Mouse (Mus musculus) neural tube, embryonic 15.5 days (tissue): ENCODE data around the gene Arl8b. TPM values are rescaled to one million over a fixed set of nuclear protein-coding genes. Genes with fewer than 3 reads are reported as not detected.
"Not testable (repeated sequence)": the region's sequence is repeated elsewhere in the genome, so short reads cannot be mapped to it uniquely, and the experiment has no call there.

Experiments
- ATAC-seq: fragments of 200-750 bp; cut with Nextera tagmentation; 2 replicates; pipeline ENCODE4 v1.8.0; 2017; ENCODE audit warnings: mild to moderate bottlenecking, moderate TSS enrichment, moderate library complexity; ENCODE audit not compliant: low FRiP score
- H3K27ac ChIP-seq: fragments of 300-500 bp; sonication (generic); replicated peaks from 2 replicates; pipeline ENCODE4 v1.5.1; 2015; ENCODE audit warnings: mild to moderate bottlenecking, inconsistent platforms
- H3K27me3 ChIP-seq: fragments of 300-500 bp; sonication (generic); replicated peaks from 2 replicates; pipeline ENCODE4 v1.6.1; 2015; ENCODE audit warnings: inconsistent platforms
- H3K36me3 ChIP-seq: fragments of 300-500 bp; sonication (generic); 2 replicates; pipeline ENCODE4 v1.6.1; 2015; ENCODE audit warnings: inconsistent platforms
- H3K4me1 ChIP-seq: fragments of 300-500 bp; sonication (generic); 2 replicates; pipeline ENCODE4 v1.6.1; 2015; ENCODE audit warnings: inconsistent platforms
- H3K4me2 ChIP-seq: fragments of 300-500 bp; sonication (generic); 2 replicates; pipeline ENCODE4 v1.6.1; 2015; ENCODE audit warnings: inconsistent platforms, mild to moderate bottlenecking, moderate library complexity
- H3K4me3 ChIP-seq: fragments of 300-500 bp; sonication (generic); replicated peaks from 2 replicates; pipeline ENCODE4 v1.5.1; 2015; ENCODE audit warnings: mild to moderate bottlenecking, inconsistent platforms
- H3K9ac ChIP-seq: fragments of 300-500 bp; sonication (generic); replicated peaks from 2 replicates; pipeline ENCODE4 v1.6.1; 2015; ENCODE audit warnings: mild to moderate bottlenecking, inconsistent platforms
- H3K9me3 ChIP-seq: fragments of 300-500 bp; sonication (generic); replicated peaks from 2 replicates; pipeline ENCODE4 v1.6.1; 2016; ENCODE audit warnings: inconsistent platforms
- WGBS: fragments of 180-500 bp; shearing (Covaris S2); methylation state at CpG from one replicate; pipeline ENCODE4 v1.1.7; 2015; ENCODE audit warnings: mixed read lengths; 5-methylcytosine and 5-hydroxymethylcytosine counted together
- polyA plus RNA-seq: library from polyadenylated mRNA; unstranded; fragments of >200 nt; fragmentation: Nextera tagmentation; extraction: Ambion mirVana; gene quantifications from 2 replicates; pipeline ENCODE4 v1.2.1, GENCODE M21; 2015

Arl8b gene
- polyA plus RNA-seq, 1 experiment from 2014 or later: 117 TPM

DNA sequence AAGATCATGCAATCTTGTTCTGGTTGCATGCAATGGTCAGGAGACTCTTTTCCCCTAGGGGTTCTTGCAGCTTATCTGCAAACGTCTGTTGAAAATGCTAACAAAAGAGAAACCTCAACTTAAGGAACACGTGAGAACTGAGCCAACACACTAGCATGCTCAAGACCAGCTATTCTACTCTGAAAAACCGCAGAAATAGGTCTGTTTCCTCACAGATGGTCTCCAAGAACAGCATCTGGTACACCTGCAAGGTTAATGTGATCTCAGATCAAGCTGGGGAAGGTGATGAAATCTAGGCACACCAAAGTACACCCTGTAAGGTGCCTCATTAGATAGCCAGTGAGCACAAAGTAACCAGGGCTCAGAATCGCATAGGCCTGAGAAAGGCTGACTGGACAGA is 56.5 kb downstream of the Arl8b start:
- no peak for ATAC-seq
- 93% methylated on average over 4 of the region's 4 CpGs for WGBS
- no peak overlapping the region for H3K9ac ChIP-seq
- no peaks in the 10 kb centered on the region for H3K9me3 ChIP-seq
- H3K4me1 ChIP-seq: no peaks in the 10 kb centered on the region
- no peak overlapping the region for H3K4me2 ChIP-seq
- H3K27ac ChIP-seq: no peak overlapping the region
- H3K4me3 ChIP-seq: no peak overlapping the region
- peaks cover 24% of the 10 kb centered on the region for H3K36me3 ChIP-seq
- no peaks in the 10 kb centered on the region for H3K27me3 ChIP-seq

DNA sequence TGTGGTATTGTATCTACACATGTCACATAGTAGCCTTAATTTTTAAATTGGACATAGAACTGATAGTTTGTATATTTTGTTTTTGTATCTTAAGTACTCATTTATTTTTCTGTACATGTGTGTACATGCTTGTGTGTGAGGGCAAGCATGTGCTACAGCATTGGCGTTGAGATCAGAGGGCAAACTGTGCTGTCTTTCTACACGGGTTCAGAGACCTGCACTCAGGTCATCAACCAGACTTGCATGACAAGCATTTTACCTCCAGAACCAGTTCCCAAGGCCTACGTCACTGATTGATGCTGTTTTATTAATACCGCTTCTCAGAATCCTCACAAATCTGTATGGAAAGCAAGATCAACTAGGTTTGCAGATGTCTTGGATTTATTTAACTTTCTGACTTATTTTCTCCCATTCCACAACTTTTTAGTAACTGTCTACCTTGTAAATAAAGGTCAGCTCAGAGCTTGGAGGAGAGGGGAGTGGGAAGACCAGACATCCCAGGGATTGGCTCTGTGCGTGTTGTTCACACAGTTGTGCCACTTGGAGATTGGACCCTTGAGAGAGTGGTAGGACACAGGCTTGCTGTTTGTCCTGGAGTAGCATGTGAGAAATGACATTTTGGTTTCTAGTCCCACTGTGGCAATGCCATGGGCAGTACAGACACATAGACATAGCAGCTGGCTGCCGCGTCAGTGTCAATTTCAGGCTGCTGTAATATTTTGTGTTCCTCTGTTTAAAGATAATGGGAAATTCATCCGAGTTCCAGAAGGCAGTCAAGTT is 58.2 kb downstream of the Arl8b start:
- Histone ChIP-seq H3K4me1 (no peaks in the 10 kb centered on the region), H3K9me3 (no peaks in the 10 kb centered on the region), H3K4me3 (no peak overlapping the region), H3K36me3 (peaks cover 29% of the 10 kb centered on the region), H3K27me3 (no peaks in the 10 kb centered on the region), H3K9ac (no peak overlapping the region), H3K4me2 (no peak overlapping the region), H3K27ac (no peak overlapping the region)
- 97% methylated on average over 8 of the region's 8 CpGs for WGBS
- no peak for ATAC-seq

- ATAC-seq: no peak
- H3K27me3 ChIP-seq: no peaks in the 10 kb centered on the region
- no peak overlapping the region for H3K27ac ChIP-seq
- 20% methylated on average over 1 of the region's 1 CpGs for WGBS
- no peak overlapping the region for H3K4me3 ChIP-seq
- H3K9ac ChIP-seq: no peak overlapping the region
- H3K4me1 ChIP-seq: no peaks in the 10 kb centered on the region
- peaks cover 25% of the 10 kb centered on the region for H3K36me3 ChIP-seq
- no peaks in the 10 kb centered on the region for H3K9me3 ChIP-seq
- H3K4me2 ChIP-seq: no peak overlapping the region
Observed at GRCm38 (mm10) chr6:108843664-108844063, 60.8 kb downstream of the Arl8b start.

GRCm38 (mm10) chr6:108844093-108844492 is 61.2 kb downstream of the Arl8b start:
- no peak for ATAC-seq
- Histone ChIP-seq H3K4me3 (no peak overlapping the region), H3K27me3 (no peaks in the 10 kb centered on the region), H3K27ac (no peak overlapping the region), H3K4me2 (no peak overlapping the region), H3K4me1 (no peaks in the 10 kb centered on the region), H3K9me3 (no peaks in the 10 kb centered on the region), H3K9ac (no peak overlapping the region), H3K36me3 (peaks cover 28% of the 10 kb centered on the region)
- 79% methylated on average over 3 of the region's 3 CpGs for WGBS

- no peak overlapping the region for H3K4me3 ChIP-seq
- peak; percentile 11; the same call in 1 of the 2 replicates for ATAC-seq
- H3K27ac ChIP-seq: no peak overlapping the region
- no peak overlapping the region for H3K4me2 ChIP-seq
- no peaks in the 10 kb centered on the region for H3K27me3 ChIP-seq
- peaks cover 26% of the 10 kb centered on the region for H3K36me3 ChIP-seq
- no peaks in the 10 kb centered on the region for H3K4me1 ChIP-seq
- no peaks in the 10 kb centered on the region for H3K9me3 ChIP-seq
- 85% methylated on average over 7 of the region's 7 CpGs for WGBS
- no peak overlapping the region for H3K9ac ChIP-seq
Observed at GRCm38 (mm10) chr6:108844771-108845170, 61.9 kb downstream of the Arl8b start.

DNA sequence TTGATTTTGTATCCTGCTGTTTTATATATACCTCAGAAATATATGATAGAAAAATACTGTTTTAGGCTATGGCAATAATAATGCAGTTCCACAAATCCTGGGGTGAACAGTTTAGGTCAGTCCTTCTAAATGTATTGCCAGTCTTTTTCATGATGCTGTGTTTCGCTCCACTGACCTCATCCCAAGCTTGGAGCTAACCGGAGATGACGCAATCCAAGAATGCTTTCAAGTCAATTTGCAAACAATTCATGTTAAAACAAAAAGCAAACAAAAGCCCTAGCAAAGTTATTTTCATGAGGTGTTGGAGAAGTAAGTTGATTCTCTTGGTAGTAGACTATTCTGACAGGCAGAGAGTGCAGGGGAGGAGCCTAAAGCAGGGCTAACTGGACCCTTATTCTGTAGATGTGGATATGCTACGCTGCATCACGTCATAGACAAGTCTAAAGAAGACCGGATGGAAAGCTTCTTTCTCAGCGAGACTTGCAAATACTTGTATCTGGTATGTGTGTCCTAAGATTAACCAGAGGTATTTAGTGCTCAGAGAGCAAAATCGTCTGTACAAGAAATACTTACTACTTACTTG is 69.3 kb downstream of the Arl8b start:
- H3K27ac ChIP-seq: no peak overlapping the region
- ATAC-seq: no peak
- H3K27me3 ChIP-seq: no peaks in the 10 kb centered on the region
- H3K9me3 ChIP-seq: no peaks in the 10 kb centered on the region
- H3K4me2 ChIP-seq: no peak overlapping the region
- H3K4me3 ChIP-seq: no peak overlapping the region
- WGBS: 96% methylated on average over 8 of the region's 8 CpGs
- H3K4me1 ChIP-seq: no peaks in the 10 kb centered on the region
- H3K36me3 ChIP-seq: peaks cover 58% of the 10 kb centered on the region
- no peak overlapping the region for H3K9ac ChIP-seq

DNA sequence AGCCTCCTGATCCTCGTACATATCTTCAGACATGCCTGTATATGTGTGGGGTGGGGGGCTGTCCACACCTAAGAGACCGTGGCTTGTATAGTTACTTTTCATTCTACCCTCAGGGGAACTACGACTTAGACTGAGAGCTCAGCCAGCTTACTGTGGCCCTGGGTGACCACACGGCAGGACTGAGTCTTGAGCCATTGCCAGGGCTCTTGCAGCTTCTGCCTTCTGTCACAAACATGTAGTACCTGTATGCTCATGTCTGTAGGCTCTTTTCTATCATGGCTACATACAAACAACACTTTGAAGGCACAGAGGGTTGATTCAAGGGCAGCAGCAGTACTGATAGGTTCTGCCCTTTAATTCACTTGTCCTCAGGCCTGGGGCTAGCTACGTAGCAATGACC is 70.1 kb downstream of the Arl8b start:
- H3K27ac ChIP-seq: no peak overlapping the region
- H3K4me1 ChIP-seq: no peaks in the 10 kb centered on the region
- no peak overlapping the region for H3K4me3 ChIP-seq
- H3K36me3 ChIP-seq: peaks cover 58% of the 10 kb centered on the region
- no peaks in the 10 kb centered on the region for H3K9me3 ChIP-seq
- ATAC-seq: no peak
- no peaks in the 10 kb centered on the region for H3K27me3 ChIP-seq
- no peak overlapping the region for H3K9ac ChIP-seq
- no peak overlapping the region for H3K4me2 ChIP-seq
- 93% methylated on average over 5 of the region's 5 CpGs for WGBS

- Histone ChIP-seq H3K4me3 (no peak overlapping the region), H3K27ac (no peak overlapping the region), H3K4me1 (no peaks in the 10 kb centered on the region), H3K4me2 (no peak overlapping the region), H3K9ac (no peak overlapping the region), H3K27me3 (no peaks in the 10 kb centered on the region), H3K9me3 (0 out of 2 replicates have a peak, but pooled peaks cover 6% of the 10 kb centered on the region), H3K36me3 (peaks cover 29% of the 10 kb centered on the region)
- no peak for ATAC-seq
- 95% methylated on average over 9 of the region's 9 CpGs for WGBS
Observed at GRCm38 (mm10) chr6:108858583-108858982, 75.7 kb downstream of the Arl8b start.

DNA sequence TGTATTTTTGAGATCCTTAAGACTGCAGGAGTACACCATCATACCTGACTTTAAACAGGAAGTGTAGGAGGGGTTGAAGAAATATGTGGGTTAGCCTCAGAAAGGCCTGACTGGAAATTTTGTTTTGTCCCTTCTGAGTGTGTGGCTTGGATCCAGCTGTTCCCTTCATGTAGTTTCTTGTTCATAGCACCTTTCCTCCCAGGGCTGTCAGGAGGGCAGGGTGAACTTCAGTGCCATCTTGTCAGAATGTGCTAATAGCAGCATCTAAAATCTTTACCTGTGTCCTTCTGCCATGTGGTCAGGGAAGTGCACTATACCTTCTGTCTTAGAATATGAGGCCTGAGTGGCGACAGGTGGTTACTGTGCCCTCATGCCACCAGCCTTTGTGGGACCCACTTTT is 78.3 kb downstream of the Arl8b start:
- no peak overlapping the region for H3K4me3 ChIP-seq
- no peaks in the 10 kb centered on the region for H3K4me1 ChIP-seq
- peaks cover 9% of the 10 kb centered on the region; the same call in 1 of the 2 replicates for H3K36me3 ChIP-seq
- H3K27me3 ChIP-seq: no peaks in the 10 kb centered on the region
- no peak for ATAC-seq
- 98% methylated on average over 1 of the region's 1 CpGs for WGBS
- 0 out of 2 replicates have a peak, but pooled peaks cover 6% of the 10 kb centered on the region for H3K9me3 ChIP-seq
- H3K9ac ChIP-seq: no peak overlapping the region
- no peak overlapping the region for H3K4me2 ChIP-seq
- H3K27ac ChIP-seq: no peak overlapping the region

- H3K9ac ChIP-seq: no peak overlapping the region
- ATAC-seq: no peak
- H3K36me3 ChIP-seq: peaks cover 9% of the 10 kb centered on the region; the same call in 1 of the 2 replicates
- no peaks in the 10 kb centered on the region for H3K27me3 ChIP-seq
- 84% methylated on average over 2 of the region's 2 CpGs for WGBS
- H3K4me1 ChIP-seq: no peaks in the 10 kb centered on the region
- H3K4me3 ChIP-seq: no peak overlapping the region
- no peak overlapping the region for H3K4me2 ChIP-seq
- H3K27ac ChIP-seq: no peak overlapping the region
- H3K9me3 ChIP-seq: 0 out of 2 replicates have a peak, but pooled peaks cover 6% of the 10 kb centered on the region
Observed at GRCm38 (mm10) chr6:108862548-108862947, 79.6 kb downstream of the Arl8b start.

DNA sequence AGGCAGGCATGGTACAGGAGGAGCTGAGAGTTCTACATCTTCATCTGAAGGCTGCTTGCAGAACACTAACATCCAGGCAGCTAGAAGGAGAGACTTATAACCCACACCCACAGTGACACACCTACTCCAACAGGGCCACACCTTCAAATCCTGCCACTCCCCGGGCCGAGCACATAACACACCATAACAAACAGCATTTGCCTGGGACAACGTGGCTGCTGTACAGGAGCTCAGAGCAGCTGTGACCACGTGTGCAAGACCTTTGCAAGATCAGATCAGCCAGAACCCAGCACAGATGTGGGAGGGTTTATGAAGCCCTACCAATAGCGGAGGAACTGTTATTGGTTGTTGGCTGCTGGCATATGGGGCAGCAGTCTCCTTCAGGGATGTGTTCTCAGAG is 83.4 kb downstream of the Arl8b start:
- Histone ChIP-seq H3K4me1 (no peaks in the 10 kb centered on the region), H3K9ac (no peak overlapping the region), H3K27ac (no peak overlapping the region), H3K36me3 (peaks cover 5% of the 10 kb centered on the region; the same call in 1 of the 2 replicates), H3K9me3 (0 out of 2 replicates have a peak, but pooled peaks cover 6% of the 10 kb centered on the region), H3K4me3 (no peak overlapping the region), H3K27me3 (no peaks in the 10 kb centered on the region), H3K4me2 (no peak overlapping the region)
- 78% methylated on average over 5 of the region's 5 CpGs for WGBS
- no peak for ATAC-seq

DNA sequence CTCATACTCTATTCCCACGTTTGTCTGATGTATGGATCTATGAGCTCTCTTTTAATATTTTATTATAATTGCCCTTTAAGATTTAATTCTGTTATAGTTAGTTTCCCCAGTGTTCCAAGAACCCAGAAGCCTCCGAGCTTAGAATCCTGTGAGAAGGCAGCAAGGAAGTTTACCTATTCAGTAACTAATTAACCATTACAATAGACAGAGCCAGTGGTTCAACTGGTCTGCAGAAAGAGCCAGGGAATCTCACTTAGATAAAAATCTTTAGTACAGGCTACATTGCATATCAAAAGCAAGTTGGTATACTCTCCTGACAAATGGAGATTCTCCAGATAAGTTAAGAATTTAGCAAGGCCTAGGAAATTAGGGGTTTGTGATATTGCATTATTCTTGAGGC is 86.1 kb downstream of the Arl8b start:
- not testable (repeated sequence) for H3K27me3 ChIP-seq, ATAC-seq, H3K27ac ChIP-seq, H3K4me2 ChIP-seq, H3K9me3 ChIP-seq, H3K9ac ChIP-seq, H3K4me1 ChIP-seq, H3K4me3 ChIP-seq, H3K36me3 ChIP-seq
- 56% methylated on average over 2 of the region's 2 CpGs for WGBS
